Mouse (Mus musculus) forebrain, embryonic 15.5 days (tissue): ENCODE measurements around the gene Faap20. TPM values are rescaled to one million over a fixed set of nuclear protein-coding genes. Genes with fewer than 3 reads are reported as not detected.

Experiments used
- ATAC-seq: fragments of 200-750 bp; cut with Nextera tagmentation; replicated peaks from 2 replicates; pipeline ENCODE4 v1.8.0; 2017; ENCODE audit warnings: mild to moderate bottlenecking, moderate TSS enrichment, moderate library complexity
- H3K27ac ChIP-seq: fragments of 300-500 bp; sonication (generic); replicated peaks from 2 replicates; pipeline ENCODE4 v1.5.1; 2015; ENCODE audit warnings: mild to moderate bottlenecking, inconsistent platforms
- H3K27me3 ChIP-seq: fragments of 300-500 bp; sonication (generic); 2 replicates; pipeline ENCODE4 v1.6.1; 2015; ENCODE audit warnings: inconsistent platforms
- H3K36me3 ChIP-seq: fragments of 300-500 bp; sonication (generic); 2 replicates; pipeline ENCODE4 v1.6.1; 2015; ENCODE audit warnings: mild to moderate bottlenecking, inconsistent platforms
- H3K4me1 ChIP-seq: fragments of 300-500 bp; sonication (generic); 2 replicates; pipeline ENCODE4 v1.6.1; 2015; ENCODE audit warnings: inconsistent platforms
- H3K4me2 ChIP-seq: fragments of 300-500 bp; sonication (generic); replicated peaks from 2 replicates; pipeline ENCODE4 v1.6.1; 2015; ENCODE audit warnings: mild to moderate bottlenecking, inconsistent platforms
- H3K4me3 ChIP-seq: fragments of 300-500 bp; sonication (generic); 2 replicates; pipeline ENCODE4 v1.5.1; 2015; ENCODE audit warnings: mild to moderate bottlenecking, inconsistent platforms
- H3K9ac ChIP-seq: fragments of 300-500 bp; sonication (generic); replicated peaks from 2 replicates; pipeline ENCODE4 v1.6.1; 2015; ENCODE audit warnings: mild to moderate bottlenecking, inconsistent platforms
- H3K9me3 ChIP-seq: fragments of 300-500 bp; sonication (generic); 2 replicates; pipeline ENCODE4 v1.6.1; 2016; ENCODE audit warnings: inconsistent platforms
- WGBS: fragments of 180-500 bp; shearing (Covaris S2); methylation state at CpG from one replicate; pipeline ENCODE4 v1.1.7; 2015; ENCODE audit warnings: mixed read lengths; 5-methylcytosine and 5-hydroxymethylcytosine counted together
- polyA plus RNA-seq: library from polyadenylated mRNA; unstranded; fragments of >200 nt; fragmentation: Nextera tagmentation; extraction: Ambion mirVana; gene quantifications from 2 replicates; pipeline ENCODE4 v1.2.1, GENCODE M21; 2015

Faap20 gene
- polyA plus RNA-seq, 1 experiment from 2014 or later: 89.3 TPM

DNA sequence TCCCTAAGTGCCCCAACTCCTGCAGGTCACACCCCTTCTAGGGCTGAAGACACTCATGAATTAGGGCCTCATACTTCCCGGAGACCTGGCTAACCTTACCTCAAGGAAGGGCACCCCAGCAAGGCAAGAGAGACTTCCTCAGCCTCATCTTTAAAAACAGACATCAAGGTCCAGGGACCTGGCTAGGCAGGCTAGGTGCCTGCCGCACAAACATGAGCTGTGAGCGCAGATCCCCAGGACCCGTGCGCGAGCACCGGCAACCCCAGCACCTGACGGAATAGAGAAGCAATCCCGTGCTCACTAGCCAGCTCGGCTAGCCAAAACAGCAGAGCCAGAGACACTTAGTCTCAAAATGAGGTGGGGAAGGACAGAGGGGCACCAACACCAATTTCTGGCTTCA is 34.8 kb upstream of the Faap20 start:
- Histone ChIP-seq H3K36me3 (no peaks in the 10 kb centered on the region), H3K9me3 (no peaks in the 10 kb centered on the region), H3K4me3 (no peak overlapping the region), H3K27ac (no peak overlapping the region), H3K9ac (no peak overlapping the region), H3K27me3 (no peaks in the 10 kb centered on the region), H3K4me2 (no peak overlapping the region), H3K4me1 (peaks cover 84% of the 10 kb centered on the region)
- ATAC-seq: no peak
- WGBS: 62% methylated on average over 10 of the region's 10 CpGs

DNA sequence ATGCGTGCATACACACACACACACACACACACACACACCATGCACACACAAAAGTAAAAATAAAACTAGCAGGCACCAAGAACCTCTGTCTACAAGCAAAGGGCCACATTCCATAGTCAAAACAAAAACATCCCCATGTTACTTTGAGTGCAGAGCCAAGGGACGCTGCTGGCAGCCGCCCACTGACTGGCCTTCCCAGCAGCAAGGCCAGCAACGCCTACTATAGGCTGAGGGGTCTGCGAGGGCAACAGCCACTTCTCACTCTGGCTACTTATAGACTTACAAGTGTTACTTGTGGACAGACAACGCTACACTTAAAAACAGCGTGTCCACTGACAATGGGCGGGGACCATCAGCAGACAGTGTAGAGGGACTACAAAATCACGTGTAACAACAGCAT is 34.4 kb upstream of the Faap20 start:
- Histone ChIP-seq H3K4me1 (peaks cover 87% of the 10 kb centered on the region), H3K36me3 (no peaks in the 10 kb centered on the region), H3K27me3 (no peaks in the 10 kb centered on the region), H3K4me3 (no peak overlapping the region), H3K4me2 (0 out of 2 replicates have a peak overlapping the region, but pooled peaks have one; percentile 0), H3K27ac (no peak overlapping the region), H3K9ac (no peak overlapping the region), H3K9me3 (no peaks in the 10 kb centered on the region)
- WGBS: 55% methylated on average over 9 of the region's 9 CpGs
- no peak for ATAC-seq

DNA sequence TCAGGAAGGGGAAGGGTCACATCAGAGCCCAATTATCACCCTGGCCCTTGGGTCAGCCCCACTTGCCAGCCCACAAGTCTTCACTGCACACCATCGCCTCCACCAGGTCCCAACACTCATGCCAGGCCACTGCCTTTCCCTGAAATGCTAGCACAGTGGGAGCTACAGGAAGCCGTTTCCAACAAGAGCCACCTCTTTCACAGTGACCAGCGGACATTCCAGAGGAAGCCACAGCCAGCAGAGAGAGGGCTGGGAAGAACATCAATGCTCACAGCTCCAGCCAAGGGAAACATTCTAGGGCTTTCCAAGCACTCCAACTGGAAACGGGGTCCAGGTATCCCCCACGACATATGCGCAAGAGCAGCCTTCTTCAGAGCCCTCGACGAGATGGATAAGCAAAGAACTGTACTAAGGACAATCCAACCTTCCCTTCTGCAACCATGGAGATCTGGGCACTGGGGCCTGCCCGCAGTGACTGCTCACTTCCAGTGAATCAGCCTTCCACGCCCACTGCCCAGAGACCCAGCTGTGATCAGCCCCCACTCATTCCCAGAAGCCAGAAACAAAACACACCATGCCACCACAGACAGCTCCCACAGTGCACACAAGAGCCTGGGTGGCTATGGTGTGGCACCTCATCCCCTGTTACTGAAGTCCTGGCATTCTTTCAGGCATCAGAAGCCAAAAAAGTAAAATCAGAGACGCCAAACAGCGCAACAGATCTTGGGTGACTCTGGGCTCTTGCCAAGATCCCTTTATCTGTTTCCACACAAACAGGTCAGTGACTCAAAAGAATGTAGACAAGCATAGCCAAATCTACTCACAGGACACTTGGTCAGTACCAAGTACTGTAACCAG is 33.6 kb upstream of the Faap20 start:
- H3K27me3 ChIP-seq: no peaks in the 10 kb centered on the region
- H3K9me3 ChIP-seq: no peaks in the 10 kb centered on the region
- no peaks in the 10 kb centered on the region for H3K36me3 ChIP-seq
- no peak for ATAC-seq
- peak overlapping the region; percentile 0; the same call in 1 of the 2 replicates for H3K4me2 ChIP-seq
- 0 out of 2 replicates have a peak overlapping the region, but pooled peaks have one; percentile 2 for H3K27ac ChIP-seq
- H3K9ac ChIP-seq: no peak overlapping the region
- H3K4me3 ChIP-seq: no peak overlapping the region
- WGBS: 49% methylated on average over 12 of the region's 12 CpGs
- H3K4me1 ChIP-seq: peaks cover 94% of the 10 kb centered on the region

DNA sequence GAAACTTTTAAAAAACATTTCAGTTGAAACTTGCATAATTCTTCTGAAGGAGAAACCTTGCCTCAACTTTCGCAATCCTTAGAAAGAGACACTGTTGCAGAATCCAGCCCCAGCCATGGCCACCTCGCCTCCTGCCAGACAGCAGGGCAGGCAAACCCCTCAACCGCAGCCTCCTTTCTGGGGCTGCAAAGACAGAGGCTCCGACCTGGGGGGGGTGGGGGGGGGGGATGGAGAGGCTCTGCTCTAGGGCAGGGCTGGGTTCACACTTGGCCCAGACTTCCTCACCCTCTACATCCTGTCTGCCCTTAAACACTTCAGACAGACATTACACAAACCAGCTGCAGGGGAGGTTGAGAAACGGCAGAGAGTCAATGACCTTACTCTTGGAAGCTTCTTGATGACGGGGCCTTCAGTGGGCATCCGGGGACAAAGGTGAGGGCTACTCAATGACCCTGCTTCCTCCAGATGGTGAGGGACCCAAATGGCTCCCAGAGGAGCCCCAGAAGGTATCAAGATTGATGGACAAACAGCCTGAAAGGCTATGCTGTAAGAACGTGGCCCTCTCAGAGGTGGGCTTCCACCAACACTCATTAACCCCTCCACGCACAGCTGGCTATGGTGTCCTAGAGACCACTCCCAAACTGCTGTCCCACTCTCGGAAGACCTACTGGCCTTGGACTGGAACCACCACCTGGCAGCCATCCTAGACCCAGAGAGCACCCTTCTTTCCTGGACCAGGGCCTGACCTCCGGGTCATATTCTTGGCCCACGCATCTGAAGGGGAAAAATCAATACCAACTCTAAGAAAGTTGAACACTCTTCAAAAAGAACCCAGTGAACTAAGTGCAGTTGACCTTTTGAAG is 32.1 kb upstream of the Faap20 start:
- 80% methylated on average over 12 of the region's 12 CpGs for WGBS
- peaks cover 91% of the 10 kb centered on the region for H3K4me1 ChIP-seq
- no peaks in the 10 kb centered on the region for H3K27me3 ChIP-seq
- H3K9ac ChIP-seq: no peak overlapping the region
- H3K36me3 ChIP-seq: no peaks in the 10 kb centered on the region
- ATAC-seq: no peak
- no peak overlapping the region; the same call in 1 of the 2 replicates for H3K4me2 ChIP-seq
- no peak overlapping the region for H3K4me3 ChIP-seq
- no peaks in the 10 kb centered on the region for H3K9me3 ChIP-seq
- no peak overlapping the region for H3K27ac ChIP-seq

DNA sequence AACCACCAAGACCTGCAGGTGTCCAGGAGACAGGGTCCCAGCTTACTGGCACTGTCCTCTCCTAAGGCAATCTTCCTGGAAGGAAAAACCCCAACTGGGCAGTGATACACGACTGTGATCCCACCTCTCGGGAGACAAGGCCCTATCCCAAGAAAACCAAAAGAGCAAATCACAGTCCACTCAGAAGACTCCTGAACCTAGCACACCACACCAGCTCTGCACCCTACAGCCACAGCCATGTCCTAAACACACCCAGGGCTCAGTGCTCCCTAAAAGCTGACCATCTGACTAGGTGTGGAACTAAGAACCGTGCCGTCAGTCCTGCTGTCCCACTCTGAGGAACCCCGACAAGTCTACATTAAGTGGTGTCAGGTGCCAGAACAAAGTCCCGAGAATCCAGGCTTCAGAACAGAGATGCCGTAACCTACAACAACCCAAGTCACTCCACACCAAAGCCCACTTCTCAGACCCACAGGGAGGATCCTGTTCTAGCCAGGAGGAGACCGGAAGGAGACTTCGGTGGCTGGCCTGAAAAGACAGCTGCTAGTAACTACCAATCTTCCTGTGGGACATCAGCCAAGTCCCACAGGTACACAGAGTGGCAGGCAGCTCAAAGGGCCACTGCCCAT is 31.4 kb upstream of the Faap20 start:
- ATAC-seq: no peak
- no peaks in the 10 kb centered on the region for H3K9me3 ChIP-seq
- peak overlapping the region; percentile 93 for H3K4me3 ChIP-seq
- peaks cover 83% of the 10 kb centered on the region for H3K4me1 ChIP-seq
- 89% methylated on average over 9 of the region's 9 CpGs for WGBS
- no peak overlapping the region for H3K27ac ChIP-seq
- no peaks in the 10 kb centered on the region for H3K27me3 ChIP-seq
- H3K36me3 ChIP-seq: no peaks in the 10 kb centered on the region
- no peak overlapping the region for H3K9ac ChIP-seq
- H3K4me2 ChIP-seq: peak overlapping the region; percentile 74

DNA sequence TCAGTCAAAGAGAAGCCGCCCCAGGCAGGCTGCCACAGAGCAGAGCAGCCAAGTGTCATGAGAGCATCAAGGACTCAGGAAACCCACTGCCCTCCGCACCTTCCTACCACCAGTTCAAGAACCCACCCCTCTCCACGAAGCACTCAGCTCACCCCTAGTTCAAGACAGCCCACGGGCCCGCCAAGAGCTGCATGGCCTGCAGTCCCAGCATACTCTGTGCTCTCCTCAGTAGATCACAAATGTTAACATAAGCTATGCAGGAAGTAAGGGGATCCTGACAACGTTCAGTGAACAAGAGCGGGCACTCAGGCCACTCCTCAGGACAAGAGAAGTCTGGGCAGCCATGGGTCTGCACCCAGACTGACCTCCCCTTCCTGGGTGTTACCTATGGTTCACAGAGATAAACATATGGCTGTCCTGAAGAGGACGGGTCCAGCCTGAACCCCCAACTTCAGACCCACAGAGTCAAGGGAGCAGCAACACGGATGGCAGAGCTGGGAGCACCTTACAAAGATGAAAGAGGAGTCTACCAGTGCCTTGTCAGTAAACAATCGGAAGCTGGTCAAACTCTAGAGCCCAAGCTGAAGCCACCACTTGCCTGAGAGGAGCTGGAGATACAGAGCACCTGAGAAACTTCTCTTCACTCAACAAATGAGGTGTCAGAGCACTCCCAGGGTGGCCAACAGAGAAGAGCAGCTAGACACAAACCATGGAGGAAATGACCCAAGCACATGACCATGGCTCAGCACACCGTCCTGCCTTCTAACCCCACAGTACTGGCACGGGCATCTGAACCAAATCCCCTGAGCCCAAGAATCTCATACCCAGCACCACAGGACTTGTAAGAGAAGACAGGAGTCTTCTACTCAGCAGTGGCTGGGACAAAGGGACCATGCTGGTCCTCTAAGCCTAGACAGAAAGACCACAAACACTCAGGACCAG is 30.1 kb upstream of the Faap20 start:
- 68% methylated on average over 12 of the region's 12 CpGs for WGBS
- Histone ChIP-seq H3K4me1 (peaks cover 75% of the 10 kb centered on the region), H3K9me3 (no peaks in the 10 kb centered on the region), H3K4me2 (peak overlapping the region; percentile 74), H3K27me3 (no peaks in the 10 kb centered on the region), H3K36me3 (no peaks in the 10 kb centered on the region), H3K27ac (peak overlapping the region; percentile 25; the same call in 1 of the 2 replicates), H3K9ac (peak overlapping the region; percentile 94), H3K4me3 (peak overlapping the region; percentile 93)
- no peak for ATAC-seq

DNA sequence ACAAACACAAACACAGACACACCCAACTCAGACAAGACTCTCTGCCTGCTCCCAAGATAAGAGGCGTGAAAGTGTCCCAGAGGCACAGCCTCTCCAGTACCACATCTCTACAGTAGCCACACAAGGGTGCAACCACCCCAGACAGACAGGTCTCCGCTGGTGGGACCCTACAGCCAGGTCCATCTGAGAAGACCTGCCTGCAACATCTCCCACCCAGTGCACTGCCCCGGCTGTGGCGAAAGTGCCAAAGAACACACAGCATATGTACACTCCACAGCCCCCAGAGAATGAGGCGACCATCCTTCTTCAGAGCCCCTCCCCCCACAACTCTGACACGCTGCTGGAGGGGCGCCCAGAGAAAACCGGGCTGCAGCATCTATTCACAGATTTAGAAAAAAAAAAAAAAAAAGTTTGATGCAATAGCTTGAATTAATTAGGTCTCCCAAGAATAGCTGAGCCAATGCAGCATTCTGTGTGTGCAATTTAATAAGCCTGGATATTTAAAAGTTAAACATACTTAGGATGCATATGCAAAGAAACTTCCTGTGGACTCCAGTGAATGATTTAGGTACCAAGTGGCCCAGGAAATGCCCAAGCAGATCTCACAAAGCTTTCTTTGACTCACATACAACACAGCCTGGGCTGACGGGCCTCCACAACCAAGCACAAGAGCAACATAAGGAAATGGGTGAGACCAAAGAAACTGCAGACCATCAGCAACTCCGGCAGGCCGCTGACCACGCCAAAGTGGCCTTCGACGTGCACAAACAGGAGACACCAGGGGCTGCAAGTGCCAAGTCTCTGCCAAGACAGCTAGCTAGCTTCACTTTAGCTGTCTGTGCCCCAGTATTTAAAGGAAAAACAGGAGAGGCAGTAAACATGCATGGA is 29.1 kb upstream of the Faap20 start:
- Histone ChIP-seq H3K36me3 (no peaks in the 10 kb centered on the region), H3K9ac (peak overlapping the region; percentile 94), H3K4me1 (peaks cover 66% of the 10 kb centered on the region), H3K4me3 (peak overlapping the region; percentile 93), H3K27ac (peak overlapping the region; percentile 88), H3K4me2 (peak overlapping the region; percentile 74), H3K9me3 (no peaks in the 10 kb centered on the region), H3K27me3 (no peaks in the 10 kb centered on the region)
- 2% methylated on average over 14 of the region's 14 CpGs for WGBS
- ATAC-seq: no peak

DNA sequence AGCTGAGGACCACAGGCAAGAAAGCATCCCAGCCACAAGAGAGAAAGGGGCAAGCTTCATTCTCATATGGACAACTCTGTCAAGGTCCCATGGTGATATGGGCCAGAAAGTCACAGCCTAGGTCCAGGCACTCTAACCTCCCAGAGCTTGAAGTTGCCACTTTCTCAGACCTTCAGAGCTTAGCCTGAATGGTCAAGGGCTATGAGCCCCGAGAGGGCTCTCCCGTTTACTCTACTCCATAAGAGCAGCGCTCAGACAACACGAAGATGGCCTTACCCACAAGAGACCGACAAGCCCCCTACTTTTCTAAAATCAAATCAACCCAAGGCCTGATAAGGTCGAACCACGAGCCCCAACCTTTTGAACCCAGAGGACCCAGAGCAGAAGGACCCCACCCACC is 28.5 kb upstream of the Faap20 start:
- ATAC-seq: no peak
- Histone ChIP-seq H3K9me3 (no peaks in the 10 kb centered on the region), H3K27ac (peak overlapping the region; percentile 88), H3K4me2 (peak overlapping the region; percentile 74), H3K9ac (peak overlapping the region; percentile 94), H3K27me3 (no peaks in the 10 kb centered on the region), H3K36me3 (no peaks in the 10 kb centered on the region), H3K4me1 (peaks cover 60% of the 10 kb centered on the region), H3K4me3 (peak overlapping the region; percentile 93)
- 1% methylated on average over 7 of the region's 7 CpGs for WGBS

DNA sequence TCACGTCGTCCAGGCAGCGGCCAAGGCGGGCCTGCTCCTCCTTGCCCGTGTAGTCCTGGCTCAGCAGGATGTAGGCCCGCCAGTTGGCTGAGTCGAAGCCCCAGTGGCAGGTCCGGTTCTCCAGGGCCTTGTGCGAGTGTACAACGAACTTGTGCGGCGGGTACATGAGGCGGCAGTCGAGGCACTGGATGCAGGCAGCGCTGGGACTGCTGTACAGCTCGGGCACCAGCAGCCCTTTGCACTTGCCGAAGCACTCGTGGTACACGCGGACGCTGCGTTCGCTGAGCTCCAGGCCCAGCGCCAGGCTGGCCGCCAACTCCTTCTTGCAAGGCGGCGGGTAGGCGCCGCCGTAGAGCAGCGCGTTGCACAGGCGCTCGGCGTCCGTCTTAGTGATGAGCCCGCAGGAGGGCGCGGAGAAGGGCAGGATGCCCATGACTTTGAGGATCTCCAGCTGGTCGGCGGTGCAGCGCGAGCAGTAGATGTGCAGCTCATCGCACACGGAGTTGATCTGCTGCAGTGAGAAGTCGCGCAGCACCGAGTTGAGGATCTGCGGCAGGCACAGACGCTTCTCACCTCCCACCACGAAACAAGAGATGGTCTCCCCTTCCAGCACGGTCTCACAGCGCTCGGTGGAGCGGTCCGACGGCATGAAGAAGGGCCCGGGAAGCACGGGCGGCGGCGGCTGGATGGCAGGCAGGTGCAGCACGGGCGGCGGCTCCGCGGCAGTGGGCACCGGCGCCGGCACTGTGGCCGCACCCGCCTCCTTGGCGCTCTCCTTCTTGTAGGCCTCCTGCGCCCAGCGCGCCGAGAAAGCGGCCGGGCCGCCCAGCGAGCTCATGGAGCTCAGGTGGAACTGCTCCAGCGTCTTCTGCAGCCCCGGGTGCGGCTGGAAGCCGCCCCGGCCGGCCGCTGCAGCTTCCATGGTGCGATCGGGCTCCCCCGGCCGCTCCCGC is 27.7 kb upstream of the Faap20 start:
- no peak for ATAC-seq
- Histone ChIP-seq H3K9me3 (no peaks in the 10 kb centered on the region), H3K4me2 (peak overlapping the region; percentile 74), H3K27me3 (no peaks in the 10 kb centered on the region), H3K9ac (peak overlapping the region; percentile 94), H3K27ac (peak overlapping the region; percentile 88), H3K4me3 (peak overlapping the region; percentile 93), H3K36me3 (no peaks in the 10 kb centered on the region), H3K4me1 (peaks cover 52% of the 10 kb centered on the region)
- under 1% methylated on average over 78 of the region's 93 CpGs for WGBS

DNA sequence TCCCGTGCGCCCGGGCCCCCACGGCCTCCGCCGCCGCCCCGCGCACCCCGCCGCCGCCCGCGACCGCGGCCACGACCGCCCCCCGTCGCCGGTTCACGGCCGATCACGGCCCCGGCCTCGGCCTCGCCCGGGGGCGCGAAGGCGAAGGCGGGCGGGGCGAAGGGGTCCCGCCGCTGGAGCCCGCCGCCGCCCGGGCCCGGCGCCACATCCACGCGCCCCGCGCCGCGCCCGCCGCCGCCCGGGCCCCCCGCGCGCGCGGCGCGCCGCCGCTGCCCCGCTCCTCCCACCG is 27.1 kb upstream of the Faap20 start, which contains the start of gene Ski:
Gene Ski (minus strand): TSS at position 41 of the 289 bp plus-strand sequence.
- no peak for ATAC-seq
- H3K27ac ChIP-seq: peak within 1 kb of the TSS; percentile 96
- H3K4me2 ChIP-seq: peak within 1 kb of the TSS; percentile 91
- no peaks in the 10 kb centered on the region for H3K27me3 ChIP-seq
- H3K4me3 ChIP-seq: peak within 1 kb of the TSS; percentile 93
- WGBS: 1% methylated on average over 42 of the region's 63 CpGs
- H3K36me3 ChIP-seq: no peaks in the 10 kb centered on the region
- peak within 1 kb of the TSS; percentile 96 for H3K9ac ChIP-seq
- peaks cover 46% of the 10 kb centered on the region for H3K4me1 ChIP-seq
- no peaks in the 10 kb centered on the region for H3K9me3 ChIP-seq
